Mouse (Mus musculus): ENCODE data around the gene Ccdc33. TPM values are rescaled to one million over a fixed set of nuclear protein-coding genes. Genes with fewer than 3 reads are reported as not detected.

Gene Ccdc33
- total RNA-seq, 2 experiments from 2014 or later: 0.91 to 0.94 TPM

DNA sequence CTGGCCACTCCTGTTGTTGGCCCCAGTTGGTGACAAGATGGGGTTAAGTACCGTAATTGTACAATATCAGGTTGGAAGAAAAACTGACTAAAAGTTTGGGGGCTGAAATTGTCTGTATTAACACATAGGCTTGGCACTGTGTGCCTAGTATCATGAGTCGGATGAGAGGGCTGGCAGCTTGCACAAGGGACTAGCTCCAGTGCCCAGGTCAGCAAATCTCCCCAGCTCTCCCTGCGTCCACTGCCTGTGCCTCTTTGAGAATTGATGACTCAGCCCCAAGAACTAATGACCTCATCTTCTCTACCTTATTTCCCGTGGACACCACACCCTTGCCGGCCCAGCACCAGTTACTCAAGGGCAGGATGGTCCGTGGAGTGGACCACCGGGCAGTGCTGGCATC lies 68.8 kb downstream of the Ccdc33 start:
- DNase-seq (ENCODE audit: low spot score in 2 of 2): no peak

DNA sequence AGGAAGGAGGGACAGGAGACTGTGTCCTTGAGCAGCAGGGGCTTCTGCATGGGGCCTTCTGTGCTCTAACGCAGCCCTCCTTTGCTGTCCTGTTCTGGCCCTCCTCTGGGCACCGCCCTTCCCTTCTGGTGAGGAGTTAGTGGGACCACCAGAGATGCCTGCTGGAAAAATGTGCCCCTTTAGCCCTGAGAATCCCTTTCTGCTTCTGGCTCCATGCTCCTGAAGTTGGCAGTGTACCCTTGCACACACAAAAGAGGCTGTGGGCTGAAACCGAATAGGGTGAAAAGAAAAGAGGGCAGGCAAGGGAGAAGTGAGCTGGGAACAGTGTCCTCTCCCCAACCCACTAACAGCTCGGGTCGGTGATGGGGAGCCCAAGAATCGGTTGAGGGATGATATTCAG lies 69.4 kb downstream of the Ccdc33 start:
- DNase-seq (ENCODE audit: low spot score in 2 of 2): no peak

DNA sequence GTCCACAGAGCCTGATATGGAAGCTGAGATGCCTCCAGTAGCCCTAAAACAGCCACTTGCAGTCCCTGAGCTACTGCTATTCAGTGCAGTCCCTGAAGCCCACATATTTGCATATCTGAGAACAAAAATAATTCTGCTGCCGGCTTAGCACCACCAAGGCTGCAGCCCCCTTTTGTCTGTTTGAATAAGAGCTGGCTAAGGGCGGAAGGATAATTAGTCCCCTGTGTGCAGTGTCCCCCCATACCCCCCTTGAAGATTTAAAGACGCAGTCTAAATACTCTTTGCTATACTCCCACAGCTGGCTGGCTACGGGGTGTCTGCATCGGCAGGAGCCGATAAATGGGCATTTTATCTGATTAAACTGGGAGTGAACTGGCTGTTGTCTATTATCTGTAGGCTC lies 70.0 kb downstream of the Ccdc33 start:
- no peak for DNase-seq (ENCODE audit: low spot score in 2 of 2)

DNA sequence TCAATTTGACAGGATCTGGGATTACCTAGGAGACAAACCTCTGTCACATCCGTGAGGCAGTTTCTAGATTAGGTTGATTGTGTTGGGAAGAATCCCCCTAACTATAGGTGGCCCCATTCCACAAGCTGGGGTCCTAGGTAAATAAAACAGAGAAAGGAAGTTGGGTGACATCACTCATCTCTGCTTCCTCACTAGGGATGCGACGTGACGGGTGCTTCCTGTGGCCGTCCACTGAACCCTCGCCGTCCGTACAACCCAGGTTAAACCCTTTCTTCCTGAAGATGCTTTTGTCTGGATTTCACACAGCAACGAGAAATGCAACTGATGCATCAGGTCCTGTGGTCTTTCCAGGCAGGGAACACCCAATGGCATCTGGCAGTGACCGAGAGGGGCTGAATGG lies 71.6 kb downstream of the Ccdc33 start:
- DNase-seq (ENCODE audit: low spot score in 2 of 2): no peak

DNA sequence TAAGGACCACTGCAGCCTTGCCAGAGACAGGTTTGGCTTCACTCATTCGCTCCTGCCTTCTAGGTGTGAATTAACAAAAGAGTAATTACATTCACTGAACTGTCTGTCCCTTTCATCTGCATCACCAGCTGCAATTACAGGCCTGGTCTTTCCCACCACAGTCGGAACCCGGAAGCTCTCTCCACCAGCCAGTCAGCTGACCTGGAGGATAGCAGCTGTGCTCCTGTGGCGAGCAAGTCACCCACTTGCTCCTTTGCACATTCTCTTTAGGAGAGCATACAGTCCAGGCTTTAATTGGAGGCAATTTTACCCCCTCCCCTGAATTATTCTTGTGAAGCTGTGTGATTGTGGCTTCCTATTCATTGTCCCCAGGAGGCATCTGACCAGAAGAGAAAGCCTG lies 73.0 kb downstream of the Ccdc33 start:
- no peak for DNase-seq (ENCODE audit: low spot score in 2 of 2)

DNA sequence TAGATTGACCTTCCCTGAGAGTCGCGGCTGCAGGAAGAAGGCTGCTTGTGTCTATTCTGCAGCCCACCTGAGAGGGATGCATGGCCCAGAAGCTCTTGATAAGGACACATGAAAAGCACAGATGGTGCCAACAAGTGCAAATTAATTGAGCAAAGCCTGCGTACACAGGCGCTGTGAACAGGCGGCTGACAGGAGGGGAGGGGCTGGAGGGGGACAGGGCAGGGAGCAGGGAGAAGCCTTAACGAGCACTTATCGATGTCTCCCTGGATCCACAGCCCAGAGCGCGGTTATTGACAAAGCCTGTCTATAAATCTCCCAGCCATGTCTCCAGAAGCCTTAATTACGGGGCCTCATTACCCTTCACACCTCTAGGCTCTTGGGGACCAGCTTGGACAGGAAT lies 73.8 kb downstream of the Ccdc33 start:
- no peak for DNase-seq (ENCODE audit: low spot score in 2 of 2)

DNA sequence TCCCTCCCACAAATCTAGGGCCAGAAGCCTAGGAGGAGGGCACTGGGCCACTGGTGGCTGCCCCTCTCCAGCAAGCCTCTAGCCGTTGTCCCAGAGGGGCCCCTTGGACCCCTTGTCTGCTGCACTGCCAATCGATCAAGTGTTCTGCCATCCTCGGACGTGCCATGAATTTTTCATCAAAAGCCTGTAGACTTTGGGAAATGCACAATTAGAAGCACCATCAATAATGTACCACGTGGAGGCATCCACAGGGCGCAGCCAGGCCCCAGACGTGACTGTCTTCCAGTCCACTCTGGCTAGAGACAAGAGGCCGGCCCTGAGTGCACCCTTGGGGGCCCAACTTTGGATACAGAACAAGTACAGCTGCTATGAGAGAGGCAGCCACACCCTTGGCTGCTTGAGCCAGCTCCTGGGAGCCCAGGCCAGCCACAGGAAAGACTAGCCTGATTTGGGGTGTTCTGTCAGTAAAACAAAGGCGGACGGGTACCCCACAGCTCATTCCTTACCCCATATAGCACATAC lies 75.1 kb downstream of the Ccdc33 start:
- no peak for DNase-seq (ENCODE audit: low spot score in 2 of 2)

DNA sequence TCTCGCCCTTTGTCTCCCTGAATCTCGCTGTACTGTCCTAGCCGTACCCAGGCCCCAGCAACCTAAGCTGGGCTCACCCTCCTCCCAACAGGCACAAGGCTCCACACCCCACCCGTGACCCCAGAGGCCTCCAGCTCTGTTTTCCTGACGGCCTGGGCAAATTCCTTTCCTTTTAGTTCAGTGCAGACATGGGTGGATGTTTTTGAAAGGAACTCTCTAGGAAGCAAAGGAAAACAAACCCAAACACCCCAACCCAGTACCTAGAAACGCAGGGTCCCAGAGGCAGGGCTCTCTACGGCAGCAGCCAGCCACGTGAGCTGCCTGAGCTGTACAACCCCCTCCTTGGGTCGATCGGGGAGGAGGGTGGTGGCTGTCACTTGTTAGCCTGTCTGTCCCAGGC lies 76.2 kb downstream of the Ccdc33 start:
- DNase-seq (ENCODE audit: low spot score in 2 of 2): no peak

DNA sequence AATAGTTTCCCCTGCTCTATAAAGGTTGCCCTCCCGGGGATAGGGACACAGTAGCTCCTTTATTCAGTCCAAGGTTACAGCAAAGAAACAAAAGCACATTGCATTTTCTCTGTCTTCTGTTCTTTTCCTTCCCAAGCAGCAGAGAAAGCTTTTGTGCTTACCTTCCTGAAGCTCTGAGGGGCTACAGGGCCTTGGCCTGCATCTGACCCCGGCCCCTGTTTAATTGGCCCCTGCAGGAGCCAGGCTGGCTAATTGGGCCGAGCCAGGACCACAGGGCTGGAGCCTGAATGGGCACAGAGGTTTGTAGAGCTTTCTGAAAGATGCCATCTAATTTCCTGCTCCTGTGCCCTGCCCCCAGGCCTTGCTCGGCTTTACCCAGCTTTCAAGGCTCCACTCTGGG lies 77.6 kb downstream of the Ccdc33 start:
- no peak for DNase-seq (ENCODE audit: low spot score in 2 of 2)

DNA sequence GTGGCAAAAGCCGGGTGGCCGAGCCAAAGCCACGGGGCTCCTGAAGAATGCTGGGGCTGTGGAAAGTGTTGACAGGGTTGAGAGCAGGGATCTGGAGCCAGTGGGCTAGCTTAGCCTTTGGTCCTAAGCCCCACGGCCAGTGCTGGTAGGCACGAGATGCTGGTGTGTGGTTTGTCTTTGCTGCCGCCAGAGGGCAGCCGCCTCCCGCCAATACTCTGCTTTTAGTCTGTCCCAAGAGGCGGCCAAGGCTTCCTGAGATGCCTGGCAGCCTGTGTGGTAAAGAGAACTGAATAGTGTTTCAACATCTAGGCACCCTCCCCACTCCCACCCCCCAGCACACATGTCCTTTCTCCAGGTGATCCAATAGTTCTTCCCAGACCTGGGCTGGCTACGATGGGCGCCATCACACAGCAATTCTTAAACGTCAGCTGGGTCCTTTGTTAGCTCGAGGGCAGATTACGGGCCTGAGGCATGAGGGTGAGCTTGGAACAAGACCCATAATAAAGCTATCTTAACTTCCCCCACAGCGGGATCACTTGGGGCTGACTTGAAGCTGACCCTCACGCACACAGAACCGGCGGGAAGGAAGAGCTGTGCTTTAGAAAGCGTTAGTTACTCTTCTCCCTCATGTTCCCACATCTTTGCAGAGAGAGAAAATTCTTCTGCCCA lies 80.0 kb downstream of the Ccdc33 start:
- peak; percentile 64 to 82 for DNase-seq (ENCODE audit: low spot score in 2 of 2)

DNA sequence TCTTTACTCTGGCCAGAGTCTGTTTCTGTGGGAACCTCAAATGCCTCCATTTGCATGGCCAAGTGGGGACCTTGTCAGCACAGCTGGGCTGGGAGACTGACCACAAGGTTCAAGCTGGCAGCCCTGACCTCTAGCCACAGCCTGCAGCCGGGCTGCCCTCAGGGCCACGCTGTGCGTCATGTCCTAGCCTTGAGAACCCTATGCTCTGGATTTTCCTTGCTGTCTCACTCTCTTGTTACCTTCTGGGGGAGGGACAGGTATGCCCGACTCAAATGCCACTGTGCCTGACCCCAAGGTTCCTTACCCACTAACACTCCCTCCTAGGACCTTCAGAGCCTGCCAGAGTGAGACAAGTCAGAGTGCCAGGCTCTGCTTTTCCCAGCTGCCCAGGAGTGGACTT lies 81.7 kb downstream of the Ccdc33 start:
- DNase-seq (ENCODE audit: low spot score in 2 of 2): no peak

DNA sequence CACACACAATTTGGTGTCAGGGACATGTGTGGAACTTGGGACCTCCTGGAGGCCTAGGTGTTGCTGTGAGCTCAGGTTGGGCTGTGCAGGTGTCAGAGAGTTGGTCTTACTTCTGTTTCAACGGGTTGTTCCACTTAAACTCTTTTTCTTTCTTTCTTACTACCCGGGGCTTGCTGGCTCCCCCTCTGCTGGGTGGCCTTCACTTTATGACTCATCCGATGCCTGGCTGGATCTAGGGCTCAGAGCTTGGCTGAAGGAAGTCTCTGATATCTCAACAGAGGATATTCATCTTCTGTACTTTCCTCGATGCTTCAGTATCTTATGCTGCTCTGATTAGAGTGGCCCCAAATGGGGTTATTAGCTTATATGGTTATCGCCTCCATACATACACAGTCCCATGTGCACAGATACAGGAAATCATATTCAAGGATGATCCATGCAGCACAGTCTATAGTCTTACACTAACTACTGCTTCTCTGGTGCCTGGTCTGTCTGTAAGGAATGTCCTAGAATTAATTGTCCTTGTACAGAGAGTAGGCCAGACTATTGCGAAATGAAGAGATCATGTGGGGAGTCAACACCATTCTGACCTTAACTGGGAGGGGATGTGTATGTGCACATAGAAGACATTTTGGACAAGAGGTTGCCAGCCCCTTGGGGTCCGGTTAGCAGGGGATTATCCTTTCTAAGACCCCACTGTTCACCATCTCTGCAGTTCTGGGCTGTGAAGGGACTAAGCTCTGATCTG lies 82.5 kb downstream of the Ccdc33 start:
- no peak for DNase-seq (ENCODE audit: low spot score in 2 of 2)

DNA sequence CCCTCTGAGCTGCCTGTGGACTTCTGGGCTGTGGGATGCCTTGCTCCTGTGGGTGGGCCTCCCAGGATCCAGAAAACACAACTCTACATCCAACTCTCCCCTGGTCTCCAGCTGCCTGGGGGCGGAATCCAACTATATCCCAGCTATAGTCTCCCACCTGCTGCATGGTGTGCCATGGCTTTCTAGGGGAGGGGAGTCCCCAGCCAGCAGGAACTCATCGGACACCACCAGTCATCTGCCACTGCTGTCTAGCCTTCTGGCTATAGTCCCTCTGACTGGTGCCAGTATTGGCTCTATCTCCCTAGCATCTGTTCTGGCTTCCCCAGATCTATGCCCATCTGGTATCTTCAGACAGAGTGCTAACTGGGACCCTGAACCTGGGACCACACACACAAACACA lies 83.1 kb downstream of the Ccdc33 start:
- DNase-seq (ENCODE audit: low spot score in 2 of 2): peak; percentile 66 to 71

DNA sequence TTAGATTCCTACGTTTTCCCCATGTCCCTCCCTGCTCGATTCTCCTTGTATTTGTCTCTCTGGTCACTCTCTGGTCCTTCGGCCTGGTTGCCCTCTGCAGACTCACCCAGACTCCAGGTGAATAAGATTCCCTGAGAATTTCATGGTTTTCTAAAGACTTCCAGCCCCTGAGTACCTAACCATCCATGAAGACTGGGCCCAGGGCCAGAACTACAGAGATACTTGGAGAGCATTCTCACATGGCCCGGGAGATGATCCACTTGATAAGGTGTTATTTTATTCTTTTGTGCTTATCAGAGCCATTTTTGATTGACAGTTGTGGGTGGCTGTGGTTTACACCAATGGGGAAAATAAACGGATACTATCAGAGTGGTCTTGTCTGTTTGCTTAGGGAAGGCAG lies 86.7 kb downstream of the Ccdc33 start:
- no peak for DNase-seq (ENCODE audit: low spot score in 2 of 2)

DNA sequence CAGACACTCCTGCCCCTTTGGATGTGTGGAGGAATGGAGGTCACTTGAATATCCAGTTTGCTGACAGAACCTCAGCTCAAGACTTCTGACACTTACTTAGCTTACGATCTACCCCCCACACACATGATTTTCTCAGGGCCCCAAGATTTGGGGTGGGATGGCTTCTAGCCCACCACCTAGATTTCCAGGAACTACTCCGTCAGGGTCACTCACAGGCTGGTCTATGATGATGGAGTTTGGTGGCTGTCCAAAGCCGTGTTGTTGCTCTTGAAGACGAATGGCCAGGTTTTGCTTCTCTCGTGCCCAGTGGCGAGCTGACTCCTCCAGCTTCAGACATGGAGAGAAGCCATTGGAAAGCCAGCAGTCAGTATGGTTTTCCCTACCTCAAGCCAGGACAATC lies 89.0 kb downstream of the Ccdc33 start:
- DNase-seq (ENCODE audit: low spot score in 2 of 2): no peak

DNA sequence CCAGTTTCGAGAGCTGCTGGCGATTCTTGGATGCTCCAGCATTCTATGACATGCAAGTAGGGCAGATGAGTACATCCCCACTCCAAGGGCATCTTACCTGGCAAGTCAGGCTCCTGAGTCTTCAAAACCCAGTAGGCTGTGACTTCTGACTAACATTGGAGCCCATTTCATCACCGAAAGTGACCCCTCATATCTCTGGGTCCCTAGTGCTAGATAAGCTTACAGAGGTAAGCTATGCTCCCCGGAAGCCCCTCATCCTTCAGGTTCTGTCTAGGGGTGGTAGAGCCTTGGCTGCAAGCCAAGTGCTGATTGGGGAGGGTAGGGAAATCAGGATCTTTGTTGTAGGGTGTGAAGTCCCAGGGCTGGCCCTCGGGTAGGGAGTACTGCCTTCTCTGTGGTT lies 89.8 kb downstream of the Ccdc33 start:
- no peak for DNase-seq (ENCODE audit: low spot score in 2 of 2)

DNA sequence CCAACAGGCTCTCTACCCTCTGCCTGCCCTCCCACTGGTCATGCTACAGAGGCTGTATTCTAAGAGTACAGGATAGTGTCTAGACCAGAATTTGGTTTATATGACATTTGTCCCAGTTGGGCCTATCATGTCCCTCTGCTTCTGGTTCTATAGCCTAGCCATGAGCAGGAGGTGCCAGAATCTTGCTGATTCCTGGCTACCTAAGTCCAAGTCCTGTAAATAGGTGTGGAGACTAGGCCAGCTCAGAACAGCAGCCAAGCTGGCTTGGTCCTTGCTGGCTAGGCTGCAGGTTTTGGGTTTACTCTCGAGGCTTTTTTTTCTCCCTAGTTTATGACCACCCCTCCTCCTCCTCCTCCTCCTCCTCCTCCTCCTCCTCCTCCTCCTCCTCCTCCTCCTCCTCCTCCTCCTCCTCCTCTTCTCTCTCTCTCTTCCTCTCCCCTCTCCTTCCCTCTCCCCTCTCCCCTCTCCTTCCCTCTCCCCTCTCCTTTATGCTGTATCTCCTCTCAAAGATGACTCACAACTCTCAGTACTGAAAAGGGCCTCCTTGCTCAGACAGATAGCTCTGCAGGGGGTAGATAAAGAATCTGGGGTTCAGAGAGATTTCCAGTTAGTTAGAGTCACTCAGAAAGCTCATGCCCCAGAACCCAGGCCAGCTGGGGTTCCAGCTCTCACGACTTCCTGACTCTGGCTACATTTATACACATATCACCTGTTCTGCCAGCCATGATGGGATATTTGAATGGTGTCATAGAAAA lies 91.0 kb downstream of the Ccdc33 start:
- DNase-seq (ENCODE audit: low spot score in 2 of 2): no peak

DNA sequence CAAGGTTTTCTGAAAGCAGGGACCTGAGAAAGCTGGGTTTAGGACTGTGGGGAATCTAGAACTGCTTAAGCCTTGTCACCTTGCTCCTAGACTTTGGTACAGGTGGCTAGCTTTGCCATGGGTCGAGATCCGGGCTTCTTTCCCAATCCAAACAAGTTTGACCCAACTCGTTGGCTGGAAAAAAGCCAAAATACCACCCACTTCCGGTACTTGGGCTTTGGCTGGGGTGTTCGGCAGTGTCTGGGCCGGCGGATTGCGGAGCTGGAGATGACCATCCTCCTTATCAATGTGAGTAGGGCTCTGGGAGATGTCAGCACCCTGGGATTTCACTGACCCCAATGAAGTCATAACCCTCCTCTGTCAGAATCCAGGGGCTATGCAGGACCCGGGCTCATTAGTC lies 92.6 kb downstream of the Ccdc33 start:
- DNase-seq (ENCODE audit: low spot score in 2 of 2): no peak

DNA sequence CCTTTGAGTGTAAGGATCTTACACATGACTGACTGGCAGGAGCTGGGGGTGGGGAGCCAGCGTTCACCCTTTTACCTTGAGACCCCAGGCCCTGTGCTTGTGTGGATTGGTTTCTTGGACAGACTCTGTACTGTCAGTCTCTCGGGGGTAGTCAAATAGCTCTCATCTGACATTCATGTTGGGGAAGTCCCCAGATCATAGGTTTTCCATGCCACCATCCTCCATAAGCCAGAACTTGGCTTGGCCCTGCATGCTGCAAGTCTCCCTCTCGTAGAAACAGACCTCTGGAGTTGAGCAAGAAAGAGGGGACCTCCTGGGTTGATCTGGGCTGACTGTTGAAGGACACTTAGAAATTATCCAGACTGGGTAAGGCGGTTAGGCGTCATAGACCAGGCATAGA lies 100.2 kb downstream of the Ccdc33 start:
- no peak for DNase-seq (ENCODE audit: low spot score in 2 of 2)

DNA sequence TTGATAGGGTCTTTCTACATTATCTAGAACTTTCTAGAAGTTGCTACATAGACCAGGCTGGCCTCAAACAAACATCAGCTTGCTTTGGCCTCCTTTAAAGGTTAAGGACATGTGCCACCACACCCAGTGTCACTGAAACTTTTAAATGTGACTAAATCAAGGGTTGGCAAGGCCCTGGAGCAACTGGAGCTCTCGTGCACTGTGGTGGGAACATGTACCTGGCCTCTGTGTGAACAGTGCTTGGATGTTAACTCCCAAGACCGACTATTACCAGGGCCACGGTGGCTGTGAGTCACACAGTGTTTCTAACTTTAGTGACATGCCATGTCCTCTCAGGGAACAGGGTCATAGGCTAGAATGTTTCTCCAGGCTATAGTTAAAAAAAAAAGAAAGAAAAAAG lies 101.7 kb downstream of the Ccdc33 start:
- DNase-seq (ENCODE audit: low spot score in 2 of 2): no peak

DNA sequence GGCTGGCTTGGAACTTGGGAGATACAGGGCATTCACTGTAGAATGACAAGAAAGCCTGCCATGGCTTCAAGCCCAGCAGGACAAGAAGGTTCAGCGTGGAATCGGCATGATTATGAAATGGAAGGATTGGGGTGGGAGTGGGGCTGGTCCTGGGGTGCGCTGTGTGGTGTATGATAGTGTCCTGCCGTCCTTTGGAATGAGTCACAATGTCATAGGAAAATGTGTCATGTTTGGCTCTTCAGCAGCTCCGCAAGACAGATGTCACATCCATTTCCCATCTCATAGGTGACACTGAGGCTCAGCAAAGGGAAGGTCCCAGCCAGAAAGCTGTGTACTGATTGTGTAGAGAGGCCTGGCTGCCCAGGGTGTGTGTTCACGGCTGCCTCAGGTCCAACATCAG lies 102.8 kb downstream of the Ccdc33 start:
- DNase-seq (ENCODE audit: low spot score in 2 of 2): no peak
